Mouse (Mus musculus) megakaryocyte, embryonic 14.5 days (primary cell): ENCODE measurements at regions not wholly inside any gene's neighbourhood (a gene's known extent, or its start where the extent isn't known, plus 50 kb on each side); places are given as distances from the start of the nearest gene placed in this dataset.

Experiments
- FLI1 ChIP-seq: IDR thresholded peaks from 2 replicates; pipeline ENCODE4 v1.6.1; 2012; ENCODE audit warnings: low read length, inconsistent platforms, mixed read lengths
- GATA1 ChIP-seq: IDR thresholded peaks from 3 replicates; pipeline ENCODE4 v1.6.1; 2012; ENCODE audit warnings: mixed read lengths, low read length, inconsistent platforms, borderline replicate concordance

DNA sequence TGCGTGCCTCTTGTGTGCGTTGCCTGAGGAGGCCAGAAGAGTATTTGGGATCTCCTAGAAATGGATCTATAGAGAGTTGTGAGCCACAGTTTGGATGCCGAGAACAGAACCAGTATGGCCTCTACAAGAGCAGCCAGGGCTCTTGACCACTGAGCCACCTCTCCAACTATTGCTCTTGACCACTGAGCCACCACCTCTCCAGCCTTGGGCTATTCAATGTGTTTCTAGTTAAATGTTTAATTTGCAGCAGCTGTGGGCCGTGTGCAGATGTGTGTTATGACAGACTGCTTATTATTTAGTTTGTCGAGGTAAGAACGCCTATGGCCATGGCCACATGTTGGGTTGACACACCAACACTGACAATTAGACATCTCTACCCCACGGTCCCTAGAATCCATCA, 452.9 kb upstream of the Cdh4 start:
- TF ChIP-seq GATA1 (no peak), FLI1 (no peak)
